Mouse (Mus musculus): Measurements from ENCODE around the gene Sf3b3.

Gene Sf3b3

GRCm38 (mm10) chr8:110775721-110776120 is 70.9 kb downstream of the Sf3b3 start:
- no peak for DNase-seq (ENCODE audit: low spot score)

DNA sequence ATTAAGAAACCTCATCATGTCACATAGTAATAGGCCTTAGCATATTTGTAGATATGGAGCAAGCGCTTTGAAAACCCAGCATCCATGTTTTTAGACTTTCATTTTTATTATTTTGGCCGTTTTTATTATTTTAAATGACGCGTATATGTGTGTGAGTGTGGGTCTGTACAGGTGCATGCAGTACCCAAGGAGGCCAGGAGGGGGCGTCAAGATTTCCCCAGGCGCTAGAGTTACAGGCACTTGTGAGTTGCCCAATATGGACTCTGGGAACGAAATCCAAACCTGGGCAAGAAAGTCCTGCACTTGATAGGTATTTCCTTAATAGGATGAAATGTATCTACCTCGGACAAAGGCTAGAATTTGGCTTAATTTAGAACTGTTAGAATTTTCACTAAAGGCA is 71.3 kb downstream of the Sf3b3 start:
- no peak for DNase-seq (ENCODE audit: low spot score)

DNA sequence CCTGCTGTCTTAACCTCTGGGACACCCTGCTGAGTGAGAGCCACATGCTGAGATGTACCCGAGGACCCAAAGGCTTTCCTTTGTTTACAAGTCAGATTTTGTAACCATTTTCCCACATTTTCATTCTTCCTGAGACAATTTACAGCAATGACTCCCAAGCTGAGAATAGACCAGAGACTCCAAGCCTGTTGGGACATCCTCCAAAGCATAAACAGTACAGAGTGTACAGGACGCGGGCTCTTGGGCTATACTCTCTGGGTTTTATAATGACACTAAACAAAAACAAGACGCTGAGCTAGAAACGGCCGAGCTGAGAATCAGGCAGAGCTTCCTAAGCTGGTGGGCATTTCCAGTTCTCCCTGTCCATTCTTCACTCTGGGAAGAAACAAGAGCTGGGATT is 71.9 kb downstream of the Sf3b3 start:
- no peak for DNase-seq (ENCODE audit: low spot score)

DNA sequence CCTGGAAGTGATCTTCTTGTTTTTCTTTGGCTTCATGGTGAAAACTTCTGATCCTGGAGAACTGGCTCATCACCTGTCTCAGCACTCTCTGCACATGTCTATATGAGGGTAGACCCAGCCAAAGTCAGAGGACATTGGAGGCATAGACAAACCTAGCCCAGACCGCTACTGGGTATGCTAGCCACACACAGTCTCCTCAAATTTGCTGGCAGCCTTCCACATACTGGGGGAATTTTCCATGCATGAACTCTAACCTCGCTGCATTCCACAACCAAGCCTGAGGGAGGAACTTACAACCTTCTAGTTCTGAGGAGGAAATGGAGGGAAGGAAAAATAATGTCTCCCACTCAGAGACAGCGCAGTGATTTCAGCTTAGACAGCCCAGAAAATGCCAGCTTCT is 72.5 kb downstream of the Sf3b3 start:
- no peak for DNase-seq (ENCODE audit: low spot score)

GRCm38 (mm10) chr8:110772452-110772851 is 74.1 kb downstream of the Sf3b3 start:
- DNase-seq (ENCODE audit: low spot score) = no peak

DNA sequence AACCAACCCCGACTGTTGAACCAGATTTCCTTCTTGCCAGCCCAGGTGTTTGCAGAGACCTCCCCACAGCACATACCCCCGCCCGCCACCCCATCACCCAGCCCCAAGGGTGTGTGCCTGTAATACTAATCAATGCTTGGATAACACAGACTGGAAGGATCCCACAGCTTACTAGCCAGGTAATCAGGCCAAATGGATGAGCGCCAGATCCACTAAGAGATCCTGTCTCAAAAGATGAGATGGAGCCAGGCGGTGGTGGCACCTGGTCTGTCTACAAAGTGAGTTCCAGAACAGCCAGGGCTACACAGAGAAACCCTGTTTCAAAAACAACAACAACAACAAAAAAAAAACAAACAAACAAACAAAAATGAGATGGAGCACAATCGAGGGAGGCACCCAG is 79.3 kb downstream of the Sf3b3 start:
- no peak for DNase-seq (ENCODE audit: low spot score)

- DNase-seq (ENCODE audit: low spot score) = no peak
Observed at GRCm38 (mm10) chr8:110764671-110765070, 81.9 kb downstream of the Sf3b3 start.

GRCm38 (mm10) chr8:110761988-110762387 is 84.6 kb downstream of the Sf3b3 start:
- DNase-seq (ENCODE audit: low spot score) = no peak

DNA sequence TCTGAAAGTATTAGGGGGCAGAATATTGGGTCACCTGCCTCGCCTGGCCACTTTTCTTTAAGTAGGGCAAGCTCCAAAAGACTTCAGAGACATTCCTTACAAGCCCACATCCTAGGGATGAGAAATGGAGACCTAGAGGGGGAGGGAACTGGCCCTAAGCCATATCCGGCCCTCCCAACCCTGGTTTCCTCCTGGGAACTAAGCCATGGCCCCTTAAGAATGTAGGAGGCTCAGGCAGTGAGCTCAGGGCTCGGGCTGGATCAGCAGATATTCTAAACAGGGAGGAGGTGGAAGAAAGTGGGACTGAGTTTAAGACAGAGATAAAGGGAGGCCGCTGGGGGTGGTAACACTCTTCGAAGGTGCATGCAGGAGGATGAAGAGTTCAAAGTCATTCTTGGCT is 85.4 kb downstream of the Sf3b3 start:
- no peak for DNase-seq (ENCODE audit: low spot score)

GRCm38 (mm10) chr8:110760280-110760940 is 86.2 kb downstream of the Sf3b3 start:
- DNase-seq (ENCODE audit: low spot score) = no peak

Data from ovary, postnatal 10 days (tissue).